Mouse (Mus musculus): Measurements from ENCODE around the gene Gpr149.
A peak's percentile ranks its signal among the peaks of the same experiment; 100 is the strongest.

Gene Gpr149

DNA sequence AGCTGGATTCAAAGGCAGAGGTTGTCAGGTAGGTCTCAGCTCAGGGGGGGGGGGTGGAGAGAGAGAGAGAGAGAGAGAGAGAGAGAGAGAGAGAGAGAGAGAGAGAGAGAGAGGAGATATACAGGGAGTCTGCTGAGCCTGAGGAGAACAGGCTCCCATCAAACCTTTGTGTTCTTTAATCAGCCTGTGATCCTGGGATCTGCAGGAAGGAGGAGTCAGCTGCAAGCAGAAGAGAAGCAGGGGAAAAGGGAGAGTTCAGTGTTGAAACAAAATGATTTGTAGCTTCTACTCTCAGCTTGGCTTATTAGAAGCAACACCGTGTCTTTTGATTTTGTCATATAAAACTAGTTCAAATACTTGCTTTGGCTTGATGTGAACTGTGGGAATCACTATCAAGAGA lies at the start of gene Gpr149:
Gene Gpr149 (minus strand): TSS at position 168 of the 400 bp plus-strand sequence.
- no peak for DNase-seq (ENCODE audit: low spot score)

DNA sequence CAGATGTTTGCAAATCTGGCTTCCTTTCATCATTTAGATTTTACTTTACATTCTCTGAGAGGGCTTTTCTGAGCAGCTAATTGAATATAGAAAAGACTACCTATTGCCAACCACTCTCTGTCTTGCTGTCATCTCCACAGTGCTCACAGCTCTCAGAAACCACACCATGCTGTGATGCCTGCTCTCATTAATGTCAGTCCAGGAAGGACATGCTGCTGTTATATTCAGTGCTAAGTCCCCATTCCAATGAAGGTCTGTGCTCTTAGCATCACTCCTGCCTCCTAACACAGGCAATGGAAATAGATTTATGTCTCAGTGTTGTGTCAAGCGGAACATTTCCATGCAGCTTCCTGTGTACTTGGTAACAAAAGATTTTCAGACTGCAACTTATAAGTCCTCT lies 45.6 kb upstream of the Gpr149 start:
- DNase-seq (ENCODE audit: low spot score) = no peak

DNA sequence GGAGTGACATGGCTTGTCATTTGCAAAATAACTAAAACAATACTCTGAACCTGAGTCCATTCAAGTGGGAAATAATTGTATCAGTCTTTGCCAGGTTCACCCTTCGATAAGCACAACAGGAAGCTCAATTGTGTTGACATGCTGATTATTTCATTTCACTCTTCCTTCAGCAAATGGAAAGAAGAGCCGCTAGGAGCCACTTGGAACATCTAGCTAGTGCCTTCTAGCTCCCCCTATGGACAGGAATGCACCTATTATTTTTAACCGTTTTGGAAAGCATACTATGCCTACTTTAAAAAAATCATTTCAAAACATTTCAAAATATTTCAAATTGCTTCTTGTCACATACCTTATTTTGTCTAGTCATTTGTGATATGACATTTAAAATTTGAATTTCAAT lies 5.9 kb upstream of the Gpr149 start:
- no peak for DNase-seq (ENCODE audit: low spot score)

DNA sequence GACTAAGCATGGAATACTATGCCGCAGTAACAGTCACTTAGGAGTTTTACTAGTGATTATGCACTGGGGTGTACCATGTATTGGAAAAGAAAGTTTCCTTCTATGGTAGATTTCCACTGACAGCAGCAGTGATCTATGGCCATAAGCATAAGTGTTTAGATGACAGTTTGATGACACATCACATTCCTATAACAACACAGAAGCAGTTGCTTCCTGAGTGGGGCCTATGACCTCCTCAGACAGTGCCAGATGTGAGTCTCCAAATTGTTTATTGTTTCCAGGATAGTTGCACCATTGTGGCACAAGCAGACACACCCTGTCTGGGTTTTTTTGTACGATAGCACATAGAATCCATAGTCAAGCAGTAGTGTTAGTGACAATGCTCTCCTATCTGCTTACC lies 991 bp upstream of the Gpr149 start:
- DNase-seq (ENCODE audit: low spot score) = no peak

DNA sequence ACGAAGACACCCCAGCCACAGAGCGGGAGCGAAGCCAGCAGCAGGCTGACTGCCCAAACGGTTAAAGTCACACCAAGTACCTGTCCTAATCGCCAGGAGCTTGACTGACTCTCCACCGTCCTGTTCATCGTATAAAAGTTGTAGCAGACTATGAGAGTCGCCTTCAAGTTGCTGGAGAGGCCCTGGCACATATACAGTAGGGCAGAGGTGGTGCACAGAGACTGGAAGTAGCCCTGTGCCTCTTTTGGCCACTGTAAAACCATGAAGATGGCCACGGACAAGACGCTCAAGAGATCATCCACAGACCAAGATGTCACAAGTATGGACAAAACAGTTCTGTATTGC lies 921 bp downstream of the Gpr149 start:
- peak; percentile 1 for DNase-seq (ENCODE audit: low spot score)

DNA sequence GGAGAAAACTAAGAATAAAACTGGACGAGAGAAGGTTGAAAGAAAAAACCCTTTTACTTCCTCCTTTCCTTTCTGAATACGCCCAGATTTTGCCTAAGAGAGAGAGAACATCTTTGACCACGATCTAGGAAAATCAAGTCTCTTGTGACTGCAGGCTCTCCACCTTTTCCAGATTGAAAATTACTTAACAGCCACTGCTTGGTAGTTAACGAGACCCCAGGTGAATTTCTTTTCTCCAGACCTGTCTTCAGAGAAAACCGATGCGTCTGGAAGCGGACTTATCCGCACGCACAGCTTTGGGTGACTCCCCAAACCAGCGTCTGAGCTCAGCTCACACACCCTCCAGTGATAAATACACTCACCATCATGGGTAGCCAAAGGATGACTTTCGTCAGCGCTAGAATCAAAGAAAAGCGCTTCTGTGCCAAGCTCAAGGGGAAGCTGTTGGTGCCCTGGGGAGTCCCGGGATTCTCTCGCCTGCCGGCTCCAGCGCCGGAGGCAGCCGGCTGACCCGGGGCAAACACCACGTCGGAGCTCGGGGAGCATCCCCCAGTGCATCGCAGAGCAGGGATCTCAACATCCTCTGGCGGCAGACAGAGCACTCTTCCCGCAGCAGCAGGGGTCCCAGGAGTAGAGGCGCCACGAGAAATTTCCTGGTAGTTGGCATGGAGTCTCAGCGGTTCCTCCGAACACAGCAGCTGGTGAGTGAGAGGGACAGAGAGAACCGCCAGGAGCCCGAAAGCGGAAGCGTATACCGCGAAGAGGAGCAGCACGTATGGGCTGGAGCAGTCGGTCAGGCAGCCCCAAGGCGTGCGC lies 1.5 kb downstream of the Gpr149 start:
- no peak for DNase-seq (ENCODE audit: low spot score)

DNA sequence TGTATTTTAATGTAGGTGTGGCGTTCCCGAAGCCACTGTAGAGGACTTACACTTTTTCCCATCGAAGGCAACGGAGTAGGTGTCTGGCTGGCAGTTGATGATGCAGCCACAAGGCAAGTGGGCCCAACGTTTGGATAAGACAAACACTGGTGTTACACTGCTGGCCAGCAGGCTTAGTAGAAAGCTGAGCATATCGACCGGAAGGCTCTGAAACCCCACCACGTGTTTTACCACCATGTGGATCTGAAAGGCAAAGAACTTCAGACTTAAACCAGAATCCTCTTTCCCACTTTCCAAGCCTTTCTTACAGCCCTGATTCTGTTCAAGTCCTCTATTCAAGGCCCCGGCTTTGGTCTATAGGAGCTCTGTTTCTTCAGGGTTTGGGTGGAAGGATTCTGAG lies 2.5 kb downstream of the Gpr149 start:
- DNase-seq (ENCODE audit: low spot score) = no peak

DNA sequence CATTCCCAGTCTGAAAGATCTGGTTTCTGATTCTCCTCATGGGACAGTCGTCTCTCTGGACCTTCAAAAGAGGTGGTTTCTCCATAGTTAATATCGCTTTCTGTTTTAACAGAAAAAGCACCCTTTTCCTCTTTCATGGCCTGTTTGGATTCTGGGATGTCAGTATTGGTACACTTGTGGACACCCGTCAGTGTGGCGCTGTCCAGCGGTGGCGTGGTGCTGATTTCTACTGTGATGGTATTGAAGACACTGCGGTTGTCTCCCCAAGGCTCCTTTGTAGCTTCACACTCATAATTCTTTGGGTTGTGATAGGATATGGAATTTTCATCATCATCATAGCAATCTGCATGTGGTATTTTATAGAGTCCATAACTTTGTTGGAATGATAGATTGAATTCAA lies 10.1 kb downstream of the Gpr149 start:
- DNase-seq (ENCODE audit: low spot score) = peak; percentile 20

DNA sequence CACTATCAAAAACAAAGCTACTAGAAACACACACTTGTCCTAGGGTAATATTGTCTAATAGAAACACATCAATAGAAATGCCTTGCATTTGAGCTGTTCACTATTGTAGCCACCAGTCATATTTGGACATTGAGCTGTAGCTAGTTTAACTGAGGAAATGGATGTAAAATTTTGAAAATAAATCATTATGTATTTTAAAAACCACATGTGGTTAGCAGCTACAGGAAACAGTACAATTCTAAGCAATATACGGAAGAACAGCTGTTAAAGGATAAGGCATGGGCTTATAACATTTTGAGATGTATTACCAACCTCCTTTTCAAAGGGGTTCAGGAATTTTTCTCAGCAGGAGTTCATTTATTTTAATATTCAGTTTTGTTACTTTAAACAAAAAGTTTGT lies 19.9 kb downstream of the Gpr149 start:
- DNase-seq (ENCODE audit: low spot score) = no peak

DNA sequence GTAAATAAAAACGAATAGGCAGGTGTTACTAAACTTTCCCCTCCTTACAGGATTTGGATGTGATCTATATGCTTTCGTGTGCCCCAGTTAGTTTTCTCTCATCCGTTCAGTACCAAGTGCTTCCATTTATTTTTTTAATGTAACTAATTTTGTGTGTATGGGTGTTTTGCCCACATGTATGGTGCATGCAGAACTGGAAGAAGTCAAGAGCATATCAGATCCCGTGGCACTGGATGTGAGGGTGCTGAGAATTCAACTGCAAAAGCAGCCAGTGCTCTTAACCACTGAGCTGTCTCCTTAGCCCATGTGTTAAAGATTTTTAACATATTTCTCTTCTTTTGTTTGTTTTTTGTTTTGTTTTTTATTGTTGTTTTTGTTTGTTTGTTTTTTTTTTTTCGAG lies 77.3 kb downstream of the Gpr149 start:
- DNase-seq (ENCODE audit: low spot score) = no peak

DNA sequence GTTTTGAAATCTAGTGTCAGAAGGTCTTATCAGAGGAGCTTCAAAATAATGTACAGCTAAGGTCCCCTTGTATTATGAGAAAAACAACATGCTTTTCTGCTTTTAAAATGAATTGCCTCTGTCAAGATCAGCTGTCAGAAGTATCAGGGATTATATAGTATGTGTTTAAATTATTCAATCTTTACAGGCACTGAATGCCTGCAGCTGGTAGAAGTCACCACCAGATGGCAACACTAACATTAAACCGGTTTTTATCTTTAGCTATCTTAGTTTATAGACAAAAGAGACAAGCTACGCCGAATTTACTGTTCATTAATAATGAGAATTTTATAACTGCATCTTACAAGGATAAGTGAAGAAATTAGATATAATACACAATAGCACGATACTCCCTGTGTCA lies 77.8 kb downstream of the Gpr149 start:
- no peak for DNase-seq (ENCODE audit: low spot score)

DNA sequence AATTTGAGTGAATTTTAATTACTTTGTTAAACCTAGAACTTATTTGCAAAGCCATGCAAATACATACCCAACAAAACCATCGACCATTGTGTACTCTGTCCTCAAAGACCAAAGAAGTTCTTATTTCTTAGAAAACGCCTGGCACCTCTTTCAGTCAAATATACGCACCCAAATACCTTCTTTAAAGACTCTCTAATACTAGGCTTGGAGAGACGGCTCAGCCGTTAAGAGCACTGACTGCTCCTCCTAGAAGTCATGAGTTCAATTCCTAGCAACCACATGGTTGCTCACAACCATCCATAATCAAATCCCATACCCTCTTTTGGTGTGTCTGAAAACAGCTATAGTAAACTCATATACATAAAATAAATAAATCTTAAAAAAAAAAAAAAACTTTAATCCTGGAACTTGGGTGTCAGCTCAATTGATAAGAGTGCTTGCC lies 97.7 kb downstream of the Gpr149 start:
- no peak for DNase-seq (ENCODE audit: low spot score)

DNA sequence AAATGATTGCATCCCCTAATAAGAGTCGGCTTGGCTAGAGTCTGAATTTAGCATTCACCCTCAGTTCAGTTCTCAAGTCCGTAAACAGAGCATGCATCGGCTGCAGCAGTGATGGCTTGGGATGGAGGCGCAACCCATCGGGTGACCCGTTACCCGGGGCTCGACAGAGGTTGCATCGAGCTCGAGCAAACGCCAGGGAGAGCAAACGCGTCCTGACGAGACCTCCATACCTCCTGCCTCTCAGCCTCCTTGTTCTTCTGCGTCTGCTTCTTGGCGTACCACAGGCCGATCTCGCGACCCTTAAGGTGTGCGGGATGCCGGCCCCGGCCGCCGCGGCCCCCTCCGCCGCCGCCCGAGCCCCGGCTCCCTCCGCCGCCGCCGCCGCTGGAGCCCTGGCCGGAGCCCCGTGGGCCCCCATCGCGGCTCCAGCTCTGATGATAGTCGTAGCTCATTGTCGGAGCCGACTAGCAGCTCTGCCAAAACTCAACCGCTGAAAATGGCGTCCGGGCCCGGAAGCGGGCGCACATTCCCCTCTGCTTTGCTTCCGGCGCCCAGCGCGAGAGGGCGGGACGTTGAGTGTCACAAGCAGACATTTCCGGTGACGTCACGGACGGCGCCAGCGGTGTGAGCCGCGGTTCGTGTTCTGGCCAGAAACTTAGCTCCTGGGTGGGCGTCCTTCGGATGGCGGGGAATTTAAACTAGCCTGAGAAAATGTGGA lies 98.3 kb downstream of the Gpr149 start, which contains the start of gene Dhx36:
Gene Dhx36 (minus strand): TSS at position 517 of the 718 bp plus-strand sequence.
- DNase-seq (ENCODE audit: low spot score) = peak; percentile 96

DNA sequence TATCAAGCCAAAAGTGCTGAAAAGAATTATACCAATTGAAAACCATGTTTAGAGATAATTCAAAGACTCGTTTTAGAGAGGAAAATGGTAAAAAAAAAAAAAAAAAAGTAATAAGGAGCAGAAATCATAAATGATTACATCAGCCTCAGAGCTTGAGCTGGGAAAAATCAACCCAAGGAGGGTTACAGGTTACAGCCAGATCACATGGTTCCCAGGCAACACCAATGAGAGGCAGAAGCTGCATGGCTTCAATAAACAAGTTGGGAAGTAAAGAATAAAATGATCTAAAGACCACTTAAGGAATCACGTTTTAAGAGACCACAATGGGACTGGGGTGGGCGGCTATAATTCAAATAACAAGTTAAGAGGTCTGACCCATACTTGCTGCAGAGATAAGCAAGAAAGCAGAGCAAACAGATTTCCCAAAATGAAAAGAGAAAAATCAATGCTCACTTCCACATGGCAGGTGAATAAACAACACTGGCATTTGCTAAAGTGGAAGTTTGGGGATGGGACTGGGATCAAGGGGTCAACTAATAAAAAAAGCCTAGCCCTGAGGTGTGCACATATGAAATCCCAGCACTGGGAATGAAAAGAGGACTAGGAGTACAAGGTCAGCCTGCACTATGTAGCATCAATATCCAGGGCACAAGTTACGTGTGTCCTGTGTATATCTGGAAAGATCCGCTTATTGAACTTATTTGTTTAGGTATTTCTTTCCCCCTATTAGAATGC lies 99.6 kb downstream of the Gpr149 start:
- no peak for DNase-seq (ENCODE audit: low spot score)

DNA sequence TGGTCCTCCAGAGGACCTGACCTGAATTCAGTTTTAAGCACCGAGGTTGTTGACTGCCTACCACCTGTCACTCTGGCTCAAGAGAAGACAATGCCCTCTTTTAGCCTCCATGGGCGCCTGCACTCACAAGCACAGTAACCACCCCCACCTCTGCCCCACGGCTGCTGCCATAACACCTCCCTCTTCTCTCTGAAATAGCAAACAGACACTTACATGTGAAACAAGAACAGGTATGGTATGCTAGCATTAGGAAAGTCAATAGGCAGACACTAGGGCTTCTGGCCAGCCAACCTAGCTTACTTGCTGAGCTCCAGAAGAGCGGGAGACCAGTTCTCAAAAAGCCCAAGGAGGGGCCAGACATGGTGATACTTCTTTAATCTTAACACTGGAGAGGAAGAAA lies 105.6 kb downstream of the Gpr149 start:
- DNase-seq (ENCODE audit: low spot score) = no peak

DNA sequence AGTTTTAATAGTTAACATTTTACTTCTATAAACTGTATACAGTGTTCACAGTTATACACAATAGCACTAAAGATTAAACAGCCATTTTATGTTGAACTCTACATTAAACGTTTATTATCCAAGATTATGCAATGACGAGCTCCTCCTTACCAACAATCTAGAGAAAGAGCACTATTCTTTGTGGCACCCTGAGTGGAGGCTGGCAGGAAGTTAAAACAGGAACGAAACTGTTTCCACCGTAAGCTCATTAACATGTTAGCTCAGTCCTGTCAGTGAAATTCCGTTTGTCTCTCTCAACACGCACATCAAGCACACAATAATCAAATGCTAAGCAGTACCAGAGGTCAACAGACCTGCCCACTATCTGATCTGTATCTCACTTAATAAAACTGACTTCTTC lies 112.4 kb downstream of the Gpr149 start:
- DNase-seq (ENCODE audit: low spot score) = no peak

DNA sequence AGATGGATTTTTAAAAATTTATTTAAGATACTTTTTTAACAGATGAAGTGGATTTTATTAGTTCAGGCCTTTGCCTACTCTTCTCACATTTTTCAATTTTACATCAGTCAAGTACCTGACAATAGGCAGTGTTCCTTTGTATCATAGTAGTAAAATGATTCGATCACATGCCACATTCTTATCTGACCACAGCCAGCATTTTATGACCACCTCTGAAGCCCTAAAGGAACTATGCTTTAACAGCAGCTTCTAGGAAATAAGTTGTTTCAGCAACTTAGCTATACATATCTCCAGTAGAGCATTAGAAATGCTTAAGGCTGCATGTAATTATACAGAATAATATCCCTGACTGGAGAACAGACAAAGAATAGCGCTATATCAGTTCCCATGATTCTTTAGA lies 120.6 kb downstream of the Gpr149 start:
- no peak for DNase-seq (ENCODE audit: low spot score)

All from ovary, postnatal 14 days (tissue).